Mouse (Mus musculus): ENCODE data around the gene Selenoo.

Gene Selenoo

GRCm38 (mm10) chr15:89147895-89148294, 59.0 kb downstream of the Selenoo start:
- no peak for TF ChIP-seq GATA4 (IDR thresholded peaks at IDR 0.05; ENCODE audit: insufficient replicate concordance, low read length)

- TF ChIP-seq GATA4 (IDR thresholded peaks at IDR 0.05; ENCODE audit: insufficient replicate concordance, low read length): no peak
Observed at GRCm38 (mm10) chr15:89148496-89149270, 59.8 kb downstream of the Selenoo start.

GRCm38 (mm10) chr15:89149271-89150040, 60.6 kb downstream of the Selenoo start, which contains the start of gene Mapk11:
Mapk11 (minus strand) TSS chr15:89149628.
- TF ChIP-seq GATA4 (IDR thresholded peaks at IDR 0.05; ENCODE audit: insufficient replicate concordance, low read length): no peak
